Mouse (Mus musculus): ENCODE measurements around the gene Arid5b. TPM values are rescaled to one million over a fixed set of nuclear protein-coding genes. Genes with fewer than 3 reads are reported as not detected.

The Arid5b gene
- polyA plus RNA-seq, 1 experiment from 2014 or later, result 10.6 TPM

DNA sequence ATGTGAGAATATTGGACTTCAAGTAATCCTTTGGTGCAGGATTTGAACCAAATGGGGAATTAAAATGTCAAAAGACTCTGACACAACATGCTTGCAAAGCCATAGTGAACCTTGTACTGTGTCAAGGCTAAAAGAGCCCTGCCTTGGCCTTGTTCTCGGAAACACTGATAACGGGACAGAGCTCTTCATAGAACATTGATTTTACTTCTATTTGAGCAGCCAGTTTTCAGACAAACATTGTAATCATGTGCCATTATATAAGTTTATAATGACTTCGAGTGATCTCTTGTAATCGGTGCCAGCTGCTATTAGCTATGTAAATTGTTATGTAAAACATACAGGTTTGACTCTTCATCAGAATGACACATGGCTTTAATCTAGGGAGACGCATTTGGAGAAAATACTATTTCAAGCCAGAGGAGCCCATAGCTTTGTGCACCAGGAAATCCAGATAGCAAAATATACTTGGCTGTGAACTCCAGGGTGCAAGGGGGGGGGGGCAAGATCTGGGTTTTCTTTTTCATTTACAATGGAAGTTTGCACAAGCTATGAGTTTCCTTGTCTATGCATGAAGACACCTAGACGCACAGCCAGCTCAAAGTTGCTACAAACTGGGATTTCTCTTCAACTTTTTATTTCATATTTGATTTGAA, 150.8 kb downstream of the Arid5b start:
- 72% methylated on average over 6 of the region's 6 CpGs for WGBS
- no peak overlapping the region for H3K9ac ChIP-seq (ENCODE audit: low read length)
- H3K27me3 ChIP-seq (replicated peaks; ENCODE audit: control insufficient read depth, insufficient read depth, low read length), result no peaks in the 10 kb centered on the region
- no peak overlapping the region for H3K4me3 ChIP-seq (ENCODE audit: low read depth, low read length)
- DNase-seq (ENCODE audit: low spot score), result no peak
- H3K4me2 ChIP-seq (ENCODE audit: low read length), result no peak overlapping the region
- H3K27ac ChIP-seq (ENCODE audit: low read depth, low read length), result no peak overlapping the region
- ATAC-seq, result no peak
- no peaks in the 10 kb centered on the region for H3K9me3 ChIP-seq (replicated peaks; ENCODE audit: control insufficient read depth, low read length)
- no peaks in the 10 kb centered on the region; the same call in 1 of the 2 replicates for H3K4me1 ChIP-seq (ENCODE audit: control insufficient read depth, insufficient read depth, low read length)
- H3K36me3 ChIP-seq (ENCODE audit: control insufficient read depth, insufficient read depth, low read length), result no peaks in the 10 kb centered on the region

DNA sequence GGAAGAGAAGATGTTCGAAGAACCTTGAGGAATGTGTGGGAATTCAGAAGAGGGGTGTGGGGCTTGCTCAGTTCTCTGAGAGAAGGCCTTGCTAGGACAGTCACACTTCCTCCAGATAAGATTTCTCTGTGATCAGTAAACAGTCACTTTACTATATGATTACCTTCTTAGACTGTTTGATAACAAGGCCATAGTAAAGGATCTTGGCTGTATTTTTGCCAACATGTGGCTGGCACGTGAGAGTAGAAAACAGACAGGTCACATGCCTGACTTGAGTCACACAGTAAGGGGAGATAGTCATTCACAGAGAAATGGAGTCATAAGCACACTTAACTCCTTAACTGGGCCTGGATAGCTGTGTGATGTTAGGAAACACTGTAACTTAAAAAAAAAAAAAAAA, 151.4 kb downstream of the Arid5b start:
- Histone ChIP-seq H3K9ac (ENCODE audit: low read length) (no peak overlapping the region), H3K27me3 (replicated peaks; ENCODE audit: control insufficient read depth, insufficient read depth, low read length) (no peaks in the 10 kb centered on the region), H3K27ac (ENCODE audit: low read depth, low read length) (no peak overlapping the region), H3K4me3 (ENCODE audit: low read depth, low read length) (no peak overlapping the region), H3K9me3 (replicated peaks; ENCODE audit: control insufficient read depth, low read length) (no peaks in the 10 kb centered on the region), H3K4me2 (ENCODE audit: low read length) (no peak overlapping the region), H3K36me3 (ENCODE audit: control insufficient read depth, insufficient read depth, low read length) (no peaks in the 10 kb centered on the region), H3K4me1 (ENCODE audit: control insufficient read depth, insufficient read depth, low read length) (no peaks in the 10 kb centered on the region; the same call in 1 of the 2 replicates)
- WGBS, result 89% methylated on average over 2 of the region's 2 CpGs
- ATAC-seq, result no peak
- no peak for DNase-seq (ENCODE audit: low spot score)

DNA sequence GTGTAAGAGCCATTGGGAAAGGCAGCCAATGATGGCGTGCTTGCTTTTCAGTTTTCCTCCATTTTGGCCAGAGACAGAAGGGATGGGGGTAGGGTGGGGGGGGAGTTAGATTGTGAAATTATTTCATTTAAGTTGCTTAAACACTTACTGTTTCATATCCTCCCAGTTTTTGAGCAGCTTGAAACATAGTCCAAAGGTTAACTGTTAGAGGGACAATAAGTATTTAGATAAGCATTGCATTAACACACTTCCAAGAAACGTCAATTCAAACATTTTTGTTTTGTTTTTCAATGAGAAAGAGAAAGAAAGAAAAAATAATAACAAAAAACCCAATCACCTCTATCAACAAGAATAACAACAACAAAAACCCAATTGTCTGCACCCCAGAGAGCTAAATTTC, 152.0 kb downstream of the Arid5b start:
- Histone ChIP-seq H3K9me3 (replicated peaks; ENCODE audit: control insufficient read depth, low read length) (no peaks in the 10 kb centered on the region), H3K4me2 (ENCODE audit: low read length) (no peak overlapping the region), H3K4me3 (ENCODE audit: low read depth, low read length) (no peak overlapping the region), H3K4me1 (ENCODE audit: control insufficient read depth, insufficient read depth, low read length) (no peaks in the 10 kb centered on the region; the same call in 1 of the 2 replicates), H3K27me3 (replicated peaks; ENCODE audit: control insufficient read depth, insufficient read depth, low read length) (no peaks in the 10 kb centered on the region), H3K9ac (ENCODE audit: low read length) (no peak overlapping the region), H3K27ac (ENCODE audit: low read depth, low read length) (no peak overlapping the region), H3K36me3 (ENCODE audit: control insufficient read depth, insufficient read depth, low read length) (no peaks in the 10 kb centered on the region)
- WGBS, result 78% methylated on average over 2 of the region's 2 CpGs
- ATAC-seq (peak; percentile 23; the same call in 1 of the 2 replicates), DNase-seq (ENCODE audit: low spot score) (no peak)

DNA sequence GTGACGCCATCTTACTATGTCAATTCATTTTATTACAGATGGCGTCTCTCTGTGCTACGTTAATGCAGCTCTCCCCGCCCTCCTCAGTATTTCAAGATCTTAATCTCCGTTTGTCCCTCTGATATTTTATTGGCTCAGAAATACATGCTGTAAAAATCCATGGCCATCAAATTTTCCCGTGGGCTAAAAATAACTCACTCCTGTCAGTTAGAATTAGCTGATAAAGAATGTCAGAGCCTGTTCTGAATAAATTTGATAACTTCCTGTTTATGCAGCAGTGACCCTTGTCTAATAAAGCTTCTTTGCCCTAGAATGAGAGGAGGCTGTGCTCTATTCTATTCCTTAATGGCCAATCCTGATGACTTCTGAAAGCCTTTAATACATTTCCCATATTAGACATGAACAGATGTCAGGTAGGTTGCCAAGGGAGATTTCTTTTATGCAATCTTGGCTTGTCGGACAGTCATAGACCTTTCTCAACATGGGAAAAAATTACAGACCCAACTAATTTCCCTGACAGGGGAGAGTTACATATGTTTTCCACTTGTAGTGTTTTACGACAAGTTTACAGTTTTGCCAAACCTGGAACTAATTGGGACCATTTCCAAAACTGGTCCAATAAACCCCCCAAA, 152.5 kb downstream of the Arid5b start:
- H3K4me2 ChIP-seq (ENCODE audit: low read length), result no peak overlapping the region
- 70% methylated on average over 8 of the region's 8 CpGs for WGBS
- no peak overlapping the region for H3K4me3 ChIP-seq (ENCODE audit: low read depth, low read length)
- ATAC-seq, result peak; percentile 52; the same call in 1 of the 2 replicates
- no peak overlapping the region for H3K27ac ChIP-seq (ENCODE audit: low read depth, low read length)
- no peak for DNase-seq (ENCODE audit: low spot score)
- H3K36me3 ChIP-seq (ENCODE audit: control insufficient read depth, insufficient read depth, low read length), result no peaks in the 10 kb centered on the region
- H3K9ac ChIP-seq (ENCODE audit: low read length), result no peak overlapping the region
- no peaks in the 10 kb centered on the region; the same call in 1 of the 2 replicates for H3K4me1 ChIP-seq (ENCODE audit: control insufficient read depth, insufficient read depth, low read length)
- no peaks in the 10 kb centered on the region for H3K27me3 ChIP-seq (replicated peaks; ENCODE audit: control insufficient read depth, insufficient read depth, low read length)
- H3K9me3 ChIP-seq (replicated peaks; ENCODE audit: control insufficient read depth, low read length), result no peaks in the 10 kb centered on the region

DNA sequence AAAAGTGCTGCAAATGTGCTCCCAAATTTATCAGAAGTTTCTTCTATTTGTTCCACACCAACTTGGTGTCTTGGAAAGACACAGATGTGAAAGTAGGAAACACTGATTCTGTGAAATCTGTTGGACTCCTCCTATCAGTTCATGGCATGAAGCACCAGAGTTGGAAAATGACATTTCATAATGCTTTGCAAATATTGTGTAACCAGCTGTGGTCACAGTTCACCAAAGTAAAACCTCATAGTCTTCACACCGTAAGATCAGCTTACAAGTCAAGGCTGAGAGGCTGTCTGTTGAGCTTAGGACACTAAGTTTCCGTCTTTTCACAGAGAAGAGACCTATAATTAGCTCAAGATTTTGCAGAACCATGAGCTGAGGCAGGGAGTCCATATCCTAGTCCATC, 153.6 kb downstream of the Arid5b start:
- 93% methylated on average over 2 of the region's 2 CpGs for WGBS
- Histone ChIP-seq H3K4me3 (ENCODE audit: low read depth, low read length) (no peak overlapping the region), H3K9ac (ENCODE audit: low read length) (no peak overlapping the region), H3K4me2 (ENCODE audit: low read length) (no peak overlapping the region), H3K36me3 (ENCODE audit: control insufficient read depth, insufficient read depth, low read length) (no peaks in the 10 kb centered on the region), H3K27ac (ENCODE audit: low read depth, low read length) (no peak overlapping the region), H3K27me3 (replicated peaks; ENCODE audit: control insufficient read depth, insufficient read depth, low read length) (no peaks in the 10 kb centered on the region), H3K4me1 (ENCODE audit: control insufficient read depth, insufficient read depth, low read length) (no peaks in the 10 kb centered on the region; the same call in 1 of the 2 replicates), H3K9me3 (replicated peaks; ENCODE audit: control insufficient read depth, low read length) (no peaks in the 10 kb centered on the region)
- no peak for DNase-seq (ENCODE audit: low spot score)
- no peak for ATAC-seq

DNA sequence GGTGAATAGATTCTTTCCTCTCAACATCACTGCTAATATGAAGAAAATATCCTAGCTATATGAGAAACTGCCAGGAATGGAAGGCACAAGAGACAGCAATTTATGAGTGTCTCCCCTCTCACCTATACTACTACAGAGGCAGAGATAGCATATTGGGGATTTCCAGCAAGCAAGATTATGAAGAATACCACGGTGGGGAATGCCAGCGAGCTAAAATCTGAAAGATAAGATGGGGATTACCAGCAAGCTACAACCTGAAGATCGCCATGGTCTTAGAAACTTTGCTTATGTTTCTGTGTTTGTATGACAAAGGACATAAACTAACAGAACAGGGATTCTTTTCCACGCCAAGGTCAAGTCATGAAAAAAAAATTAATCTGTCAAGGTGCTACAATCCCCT, 155.1 kb downstream of the Arid5b start:
- no peak overlapping the region for H3K9ac ChIP-seq (ENCODE audit: low read length)
- no peak overlapping the region for H3K4me3 ChIP-seq (ENCODE audit: low read depth, low read length)
- H3K36me3 ChIP-seq (ENCODE audit: control insufficient read depth, insufficient read depth, low read length), result no peaks in the 10 kb centered on the region
- no peaks in the 10 kb centered on the region for H3K27me3 ChIP-seq (replicated peaks; ENCODE audit: control insufficient read depth, insufficient read depth, low read length)
- H3K4me1 ChIP-seq (ENCODE audit: control insufficient read depth, insufficient read depth, low read length), result no peaks in the 10 kb centered on the region; the same call in 1 of the 2 replicates
- H3K27ac ChIP-seq (ENCODE audit: low read depth, low read length), result no peak overlapping the region
- WGBS, result 95% methylated on average over 4 of the region's 4 CpGs
- no peak for ATAC-seq
- no peak overlapping the region for H3K4me2 ChIP-seq (ENCODE audit: low read length)
- no peak for DNase-seq (ENCODE audit: low spot score)
- H3K9me3 ChIP-seq (replicated peaks; ENCODE audit: control insufficient read depth, low read length), result no peaks in the 10 kb centered on the region

DNA sequence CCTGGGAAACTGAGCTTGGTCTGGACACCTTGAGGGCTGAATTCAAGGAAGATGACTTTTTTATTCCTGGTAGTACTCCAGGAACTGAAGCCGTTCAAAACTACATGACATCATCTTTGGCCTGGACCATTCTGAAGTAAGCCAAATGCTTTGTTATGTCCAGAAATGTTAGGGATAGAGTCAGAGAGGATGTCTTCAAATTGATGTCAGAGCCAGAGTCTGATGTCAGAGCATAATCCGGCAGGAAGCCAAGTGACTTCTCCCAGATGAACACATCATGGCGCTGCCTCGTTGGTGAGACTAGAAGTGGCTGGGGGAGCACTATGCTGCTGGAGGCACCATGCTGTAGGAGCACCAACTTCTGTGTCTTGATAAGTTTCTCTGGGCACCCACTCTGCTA, 156.6 kb downstream of the Arid5b start:
- 88% methylated on average over 4 of the region's 4 CpGs for WGBS
- no peak overlapping the region for H3K4me3 ChIP-seq (ENCODE audit: low read depth, low read length)
- no peak overlapping the region for H3K27ac ChIP-seq (ENCODE audit: low read depth, low read length)
- no peak overlapping the region for H3K4me2 ChIP-seq (ENCODE audit: low read length)
- no peaks in the 10 kb centered on the region for H3K27me3 ChIP-seq (replicated peaks; ENCODE audit: control insufficient read depth, insufficient read depth, low read length)
- DNase-seq (ENCODE audit: low spot score), result no peak
- no peaks in the 10 kb centered on the region for H3K36me3 ChIP-seq (ENCODE audit: control insufficient read depth, insufficient read depth, low read length)
- ATAC-seq, result no peak
- no peaks in the 10 kb centered on the region for H3K4me1 ChIP-seq (ENCODE audit: control insufficient read depth, insufficient read depth, low read length)
- no peak overlapping the region for H3K9ac ChIP-seq (ENCODE audit: low read length)
- H3K9me3 ChIP-seq (replicated peaks; ENCODE audit: control insufficient read depth, low read length), result no peaks in the 10 kb centered on the region

DNA sequence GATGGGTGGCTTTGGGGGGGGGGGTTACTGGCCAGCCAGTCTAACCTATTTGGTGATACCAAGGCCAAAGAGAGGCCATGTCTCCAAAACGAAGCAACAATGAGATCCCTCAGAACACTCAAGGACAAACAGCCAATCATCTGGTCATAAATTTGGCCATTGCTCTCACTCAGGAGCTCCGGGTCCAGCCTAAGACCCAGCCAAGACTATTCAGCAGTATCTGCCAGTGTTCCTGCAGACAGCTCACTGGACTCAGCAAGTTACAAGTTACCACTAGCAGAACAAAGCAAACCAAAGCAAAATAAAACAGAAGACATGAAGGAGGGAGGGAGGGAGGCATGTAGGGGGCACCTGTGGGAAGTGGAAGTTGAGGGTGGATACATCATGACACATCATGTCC, 157.3 kb downstream of the Arid5b start:
- no peak for ATAC-seq
- Histone ChIP-seq H3K4me3 (ENCODE audit: low read depth, low read length) (no peak overlapping the region), H3K27ac (ENCODE audit: low read depth, low read length) (no peak overlapping the region), H3K9ac (ENCODE audit: low read length) (no peak overlapping the region), H3K36me3 (ENCODE audit: control insufficient read depth, insufficient read depth, low read length) (no peaks in the 10 kb centered on the region), H3K27me3 (replicated peaks; ENCODE audit: control insufficient read depth, insufficient read depth, low read length) (no peaks in the 10 kb centered on the region), H3K4me2 (ENCODE audit: low read length) (no peak overlapping the region), H3K9me3 (replicated peaks; ENCODE audit: control insufficient read depth, low read length) (no peaks in the 10 kb centered on the region), H3K4me1 (ENCODE audit: control insufficient read depth, insufficient read depth, low read length) (no peaks in the 10 kb centered on the region)
- DNase-seq (ENCODE audit: low spot score), result no peak
- WGBS, result 89% methylated on average over 2 of the region's 2 CpGs

DNA sequence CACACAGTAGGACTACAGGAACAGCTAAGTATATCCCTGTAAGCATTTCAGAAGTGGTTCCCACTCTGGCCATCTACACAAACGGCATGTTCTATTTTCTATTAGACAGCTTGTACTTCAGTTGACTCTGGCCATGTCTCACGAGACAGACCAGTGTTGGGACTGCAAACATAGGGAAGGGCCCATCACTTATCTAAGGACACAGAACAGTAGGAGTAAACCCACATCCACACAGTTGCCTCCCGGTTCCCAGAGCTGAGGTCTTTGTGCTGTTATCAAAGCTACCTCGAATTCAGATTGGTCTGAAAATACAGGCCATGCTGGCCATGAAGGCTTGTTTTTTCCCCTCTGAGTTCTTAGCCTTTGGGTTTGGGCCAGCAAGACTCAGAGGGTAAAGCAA, 158.5 kb downstream of the Arid5b start:
- no peaks in the 10 kb centered on the region for H3K4me1 ChIP-seq (ENCODE audit: control insufficient read depth, insufficient read depth, low read length)
- WGBS, result 95% methylated on average over 4 of the region's 4 CpGs
- no peak for DNase-seq (ENCODE audit: low spot score)
- H3K27ac ChIP-seq (ENCODE audit: low read depth, low read length), result no peak overlapping the region
- ATAC-seq, result no peak
- no peak overlapping the region for H3K4me3 ChIP-seq (ENCODE audit: low read depth, low read length)
- no peak overlapping the region for H3K9ac ChIP-seq (ENCODE audit: low read length)
- no peaks in the 10 kb centered on the region for H3K36me3 ChIP-seq (ENCODE audit: control insufficient read depth, insufficient read depth, low read length)
- no peaks in the 10 kb centered on the region for H3K27me3 ChIP-seq (replicated peaks; ENCODE audit: control insufficient read depth, insufficient read depth, low read length)
- no peak overlapping the region for H3K4me2 ChIP-seq (ENCODE audit: low read length)
- H3K9me3 ChIP-seq (replicated peaks; ENCODE audit: control insufficient read depth, low read length), result no peaks in the 10 kb centered on the region

Measured in forebrain, embryonic 14.5 days (tissue).